Mouse (Mus musculus) left cerebral cortex, adult 18-20 months (tissue): ENCODE measurements around the gene Vps13d. TPM values are rescaled to one million over a fixed set of nuclear protein-coding genes. Genes with fewer than 3 reads are reported as not detected.

Experiments used
- DNase-seq, 2 experiments: peaks; one replicate each; pipeline ENCODE4 v3.0.0; 2021 to 2022; ENCODE audit warnings: low spot score in 2 of 2, mixed read lengths in 1 of 2
- total RNA-seq, 2 experiments: library from RNA; stranded (reverse); gene quantifications; 2 replicates each; pipeline ENCODE4 v1.2.3; 2021

Vps13d gene
- total RNA-seq, 2 experiments from 2014 or later: 52.0 to 59.4 TPM

GRCm38 (mm10) chr4:145097974-145098373 is 96.8 kb downstream of the Vps13d start:
- DNase-seq: no peak

GRCm38 (mm10) chr4:145096481-145097039 is 98.2 kb downstream of the Vps13d start:
- peak in 1 of 2 experiments; percentile 48 for DNase-seq

- DNase-seq: no peak
Observed at GRCm38 (mm10) chr4:145086509-145086908, 108.3 kb downstream of the Vps13d start.

GRCm38 (mm10) chr4:145079324-145079723 is 115.5 kb downstream of the Vps13d start:
- DNase-seq: no peak

- DNase-seq: no peak
Observed at GRCm38 (mm10) chr4:145074276-145074675, 120.5 kb downstream of the Vps13d start.

- no peak for DNase-seq
Observed at GRCm38 (mm10) chr4:145073728-145074127, 121.1 kb downstream of the Vps13d start.

- DNase-seq: no peak
Observed at GRCm38 (mm10) chr4:145071942-145072341, 122.9 kb downstream of the Vps13d start.

- no peak for DNase-seq
Observed at GRCm38 (mm10) chr4:145067019-145067680, 127.7 kb downstream of the Vps13d start.

GRCm38 (mm10) chr4:145066336-145067018 is 128.3 kb downstream of the Vps13d start:
- no peak for DNase-seq

GRCm38 (mm10) chr4:145058749-145059442 is 135.9 kb downstream of the Vps13d start:
- no peak for DNase-seq

- no peak for DNase-seq
Observed at GRCm38 (mm10) chr4:145056346-145056745, 138.5 kb downstream of the Vps13d start.

- DNase-seq: no peak
Observed at GRCm38 (mm10) chr4:145055792-145056191, 139.0 kb downstream of the Vps13d start.

- DNase-seq: no peak
Observed at GRCm38 (mm10) chr4:145054369-145054768, 140.4 kb downstream of the Vps13d start.

GRCm38 (mm10) chr4:145052697-145053096 is 142.1 kb downstream of the Vps13d start:
- peak; percentile 46 to 51 for DNase-seq

- no peak for DNase-seq
Observed at GRCm38 (mm10) chr4:145052282-145052681, 142.5 kb downstream of the Vps13d start.

- DNase-seq: no peak
Observed at GRCm38 (mm10) chr4:145051209-145051969, 143.4 kb downstream of the Vps13d start.

- DNase-seq: no peak
Observed at GRCm38 (mm10) chr4:145050518-145051208, 144.1 kb downstream of the Vps13d start.

- no peak for DNase-seq
Observed at GRCm38 (mm10) chr4:145047964-145048363, 146.8 kb downstream of the Vps13d start.

- no peak for DNase-seq
Observed at GRCm38 (mm10) chr4:145046032-145046401, 148.8 kb downstream of the Vps13d start.

GRCm38 (mm10) chr4:145045312-145046031 is 149.3 kb downstream of the Vps13d start:
- DNase-seq: no peak
